Mouse (Mus musculus): ENCODE data around the gene Otof. TPM values are rescaled to one million over a fixed set of nuclear protein-coding genes. Genes with fewer than 3 reads are reported as not detected.

Otof gene
- polyA plus RNA-seq, 1 experiment from 2014 or later, result 0.09 TPM

DNA sequence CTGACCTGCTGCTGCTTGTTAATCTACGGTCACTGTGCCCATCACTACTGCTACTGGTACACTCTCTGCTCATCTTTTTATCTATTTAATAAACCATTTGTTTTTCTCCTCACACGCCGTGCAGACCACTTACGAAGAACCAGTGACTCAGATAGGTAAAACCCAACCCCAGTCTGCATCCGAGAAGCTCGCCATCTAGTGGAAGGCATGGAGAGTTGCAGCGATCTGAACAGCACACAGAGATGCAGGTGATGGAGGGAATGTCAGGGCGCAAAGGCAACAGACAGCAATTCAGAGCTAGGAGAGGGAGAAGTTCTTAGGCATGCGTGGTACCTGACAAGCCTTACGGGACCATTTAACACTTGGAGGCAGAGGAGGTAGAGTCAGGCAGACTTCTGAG, 14.8 kb upstream of the Otof start:
- H3K36me3 ChIP-seq, result no peaks in the 10 kb centered on the region
- H3K4me2 ChIP-seq, result no peak overlapping the region
- no peak overlapping the region for H3K4me3 ChIP-seq
- H3K4me1 ChIP-seq (replicated peaks), result no peaks in the 10 kb centered on the region
- H3K27me3 ChIP-seq, result no peaks in the 10 kb centered on the region
- no peak overlapping the region for H3K27ac ChIP-seq
- H3K9ac ChIP-seq, result no peak overlapping the region
- no peak for ATAC-seq (replicated peaks; ENCODE audit: insufficient number of reproducible peaks, insufficient read depth, low FRiP score, low read depth)
- no peaks in the 10 kb centered on the region for H3K9me3 ChIP-seq (replicated peaks)
- 39% methylated on average over 10 of the region's 10 CpGs for WGBS

- H3K27me3 ChIP-seq, result peaks cover 4% of the 10 kb centered on the region; the same call in 1 of the 2 replicates
- H3K4me2 ChIP-seq, result no peak overlapping the region
- no peak for ATAC-seq (replicated peaks; ENCODE audit: insufficient number of reproducible peaks, insufficient read depth, low FRiP score, low read depth)
- no peak overlapping the region for H3K27ac ChIP-seq
- no peak overlapping the region for H3K9ac ChIP-seq
- no peak overlapping the region for H3K4me3 ChIP-seq
- H3K9me3 ChIP-seq (replicated peaks), result no peaks in the 10 kb centered on the region
- 50% methylated on average over 5 of the region's 5 CpGs for WGBS
- H3K36me3 ChIP-seq, result no peaks in the 10 kb centered on the region
- H3K4me1 ChIP-seq (replicated peaks), result no peaks in the 10 kb centered on the region
Observed at GRCm38 (mm10) chr5:30472148-30472547, 10.4 kb upstream of the Otof start.

- Histone ChIP-seq H3K36me3 (no peaks in the 10 kb centered on the region), H3K9me3 (replicated peaks) (no peaks in the 10 kb centered on the region), H3K27ac (no peak overlapping the region), H3K4me2 (no peak overlapping the region), H3K27me3 (peaks cover 21% of the 10 kb centered on the region), H3K9ac (no peak overlapping the region), H3K4me3 (no peak overlapping the region), H3K4me1 (replicated peaks) (peaks cover 6% of the 10 kb centered on the region; the same call in 1 of the 2 replicates)
- no peak for ATAC-seq (replicated peaks; ENCODE audit: insufficient number of reproducible peaks, insufficient read depth, low FRiP score, low read depth)
- WGBS, result 53% methylated on average over 6 of the region's 6 CpGs
Observed at GRCm38 (mm10) chr5:30470454-30470853, 8.7 kb upstream of the Otof start.

GRCm38 (mm10) chr5:30466315-30466714, 4.6 kb upstream of the Otof start:
- no peaks in the 10 kb centered on the region for H3K36me3 ChIP-seq
- H3K4me2 ChIP-seq, result peak overlapping the region; percentile 55
- no peak overlapping the region for H3K27ac ChIP-seq
- H3K4me1 ChIP-seq (replicated peaks), result peaks cover 16% of the 10 kb centered on the region
- no peak for ATAC-seq (replicated peaks; ENCODE audit: insufficient number of reproducible peaks, insufficient read depth, low FRiP score, low read depth)
- peaks cover 55% of the 10 kb centered on the region for H3K27me3 ChIP-seq
- peak overlapping the region; percentile 29 for H3K4me3 ChIP-seq
- H3K9ac ChIP-seq, result no peak overlapping the region
- whole genome bisulfite sequencing, result 46% methylated on average over 9 of the region's 9 CpGs
- H3K9me3 ChIP-seq (replicated peaks), result no peaks in the 10 kb centered on the region

DNA sequence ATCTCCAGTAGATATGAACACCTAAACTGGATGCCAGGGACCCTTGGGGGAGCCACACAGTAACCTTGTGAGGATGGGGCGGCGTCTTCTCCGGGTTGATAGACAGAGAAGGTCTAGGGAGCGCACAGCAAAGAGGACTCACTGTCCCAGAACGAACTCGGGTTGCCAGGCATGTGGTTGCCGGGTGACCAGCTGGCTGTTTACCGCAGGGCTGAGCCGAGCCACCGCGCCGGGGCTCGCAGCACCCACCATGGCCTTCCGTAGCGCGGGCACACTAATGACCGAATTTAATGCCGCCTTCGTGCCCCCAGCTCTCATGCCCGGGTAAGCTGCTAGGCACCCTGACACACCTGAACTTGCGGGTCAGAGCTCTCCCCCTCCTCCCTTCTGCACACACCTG, 4.1 kb upstream of the Otof start, which contains the start of gene 1700001C02Rik:
TSS of gene 1700001C02Rik (plus strand) at position 187 of the 400 bp plus-strand sequence.
- peak within 1 kb of the TSS; percentile 29 for H3K4me3 ChIP-seq
- peak within 1 kb of the TSS; percentile 55 for H3K4me2 ChIP-seq
- WGBS, result 20% methylated on average over 21 of the region's 21 CpGs
- H3K4me1 ChIP-seq (replicated peaks), result peaks cover 18% of the 10 kb centered on the region
- no peaks in the 10 kb centered on the region for H3K9me3 ChIP-seq (replicated peaks)
- H3K27me3 ChIP-seq, result peaks cover 59% of the 10 kb centered on the region
- ATAC-seq (replicated peaks; ENCODE audit: insufficient number of reproducible peaks, insufficient read depth, low FRiP score, low read depth), result no peak
- no peak within 1 kb of the TSS for H3K9ac ChIP-seq
- H3K36me3 ChIP-seq, result no peaks in the 10 kb centered on the region
- no peak within 1 kb of the TSS for H3K27ac ChIP-seq

- 35% methylated on average over 4 of the region's 4 CpGs for WGBS
Observed at GRCm38 (mm10) chr5:30460155-30460554, 1.6 kb downstream of the Otof start.

GRCm38 (mm10) chr5:30456056-30456455, 5.7 kb downstream of the Otof start:
- 49% methylated on average over 6 of the region's 6 CpGs for WGBS
- Histone ChIP-seq H3K36me3 (no peaks in the 10 kb centered on the region), H3K4me3 (no peak overlapping the region), H3K9ac (no peak overlapping the region), H3K27ac (no peak overlapping the region), H3K4me2 (no peak overlapping the region), H3K9me3 (replicated peaks) (no peaks in the 10 kb centered on the region), H3K4me1 (replicated peaks) (no peaks in the 10 kb centered on the region; the same call in 1 of the 2 replicates), H3K27me3 (peaks cover 17% of the 10 kb centered on the region)
- ATAC-seq (replicated peaks; ENCODE audit: insufficient number of reproducible peaks, insufficient read depth, low FRiP score, low read depth), result no peak

More at GRCm38 (mm10) chr5:30460155-30460554, 1.6 kb downstream of the Otof start:
- Histone ChIP-seq H3K4me3 (no peak overlapping the region), H3K27me3 (peaks cover 50% of the 10 kb centered on the region), H3K4me2 (no peak overlapping the region), H3K9ac (no peak overlapping the region), H3K9me3 (replicated peaks) (no peaks in the 10 kb centered on the region), H3K36me3 (no peaks in the 10 kb centered on the region), H3K27ac (no peak overlapping the region), H3K4me1 (replicated peaks) (peaks cover 12% of the 10 kb centered on the region)
- ATAC-seq (replicated peaks; ENCODE audit: insufficient number of reproducible peaks, insufficient read depth, low FRiP score, low read depth), result no peak

DNA sequence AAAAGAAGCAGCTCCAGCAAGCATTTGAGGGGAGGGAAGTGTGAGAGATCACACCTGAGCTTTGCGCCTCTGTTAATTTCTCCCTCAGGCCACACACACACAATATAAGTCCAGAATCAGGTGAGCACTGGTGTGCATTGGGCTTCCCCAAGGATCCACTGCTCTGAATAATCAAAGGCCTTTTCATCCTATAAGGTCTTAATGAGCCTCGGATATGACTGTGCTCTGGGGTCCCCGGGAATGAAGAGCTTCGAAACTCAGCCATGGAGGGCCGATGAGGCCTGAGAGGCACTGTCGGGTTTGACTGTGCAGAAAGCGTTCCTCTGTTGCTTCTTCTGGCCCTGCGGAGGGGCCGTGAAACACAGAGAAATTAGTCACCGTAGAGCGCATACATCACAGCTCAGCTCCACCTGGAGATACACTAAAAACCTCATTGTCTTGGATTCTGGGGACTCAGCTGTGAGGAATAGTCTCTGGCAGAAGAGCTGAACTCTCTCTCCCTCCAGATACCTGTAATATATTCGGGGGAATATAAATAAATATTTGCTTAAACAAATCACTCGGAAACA, 17.3 kb downstream of the Otof start:
- Histone ChIP-seq H3K27me3 (0 out of 2 replicates have a peak, but pooled peaks cover 3% of the 10 kb centered on the region), H3K4me2 (no peak overlapping the region), H3K36me3 (no peaks in the 10 kb centered on the region), H3K9me3 (replicated peaks) (no peaks in the 10 kb centered on the region), H3K4me3 (no peak overlapping the region), H3K27ac (no peak overlapping the region), H3K4me1 (replicated peaks) (no peaks in the 10 kb centered on the region), H3K9ac (no peak overlapping the region)
- WGBS, result 83% methylated on average over 13 of the region's 13 CpGs
- ATAC-seq (replicated peaks; ENCODE audit: insufficient number of reproducible peaks, insufficient read depth, low FRiP score, low read depth), result no peak

DNA sequence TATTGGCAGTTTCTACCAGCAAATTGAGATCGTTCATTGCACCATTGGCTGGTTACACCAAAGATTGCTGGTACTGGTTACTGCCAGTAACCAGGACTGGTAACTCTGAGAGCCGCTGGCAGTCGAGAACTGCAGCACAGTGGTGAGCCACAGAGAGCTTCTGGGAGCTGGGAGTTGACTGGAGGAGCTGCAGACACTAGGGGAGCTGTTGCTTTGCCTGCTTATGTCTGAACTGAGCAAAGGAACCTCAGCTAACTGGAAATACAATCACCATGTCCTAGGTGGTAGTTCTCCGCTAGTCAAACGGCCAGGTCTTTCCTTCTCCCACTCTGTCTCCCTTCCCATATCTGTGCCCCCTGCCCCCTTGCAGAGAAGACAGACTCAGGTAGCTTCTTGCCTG, 19.5 kb downstream of the Otof start:
- no peak overlapping the region for H3K4me3 ChIP-seq
- no peaks in the 10 kb centered on the region for H3K4me1 ChIP-seq (replicated peaks)
- 55% methylated on average over 5 of the region's 5 CpGs for WGBS
- H3K9me3 ChIP-seq (replicated peaks), result no peaks in the 10 kb centered on the region
- no peak overlapping the region for H3K9ac ChIP-seq
- H3K4me2 ChIP-seq, result no peak overlapping the region
- 0 out of 2 replicates have a peak, but pooled peaks cover 3% of the 10 kb centered on the region for H3K27me3 ChIP-seq
- H3K27ac ChIP-seq, result no peak overlapping the region
- no peaks in the 10 kb centered on the region for H3K36me3 ChIP-seq
- ATAC-seq (replicated peaks; ENCODE audit: insufficient number of reproducible peaks, insufficient read depth, low FRiP score, low read depth), result no peak

DNA sequence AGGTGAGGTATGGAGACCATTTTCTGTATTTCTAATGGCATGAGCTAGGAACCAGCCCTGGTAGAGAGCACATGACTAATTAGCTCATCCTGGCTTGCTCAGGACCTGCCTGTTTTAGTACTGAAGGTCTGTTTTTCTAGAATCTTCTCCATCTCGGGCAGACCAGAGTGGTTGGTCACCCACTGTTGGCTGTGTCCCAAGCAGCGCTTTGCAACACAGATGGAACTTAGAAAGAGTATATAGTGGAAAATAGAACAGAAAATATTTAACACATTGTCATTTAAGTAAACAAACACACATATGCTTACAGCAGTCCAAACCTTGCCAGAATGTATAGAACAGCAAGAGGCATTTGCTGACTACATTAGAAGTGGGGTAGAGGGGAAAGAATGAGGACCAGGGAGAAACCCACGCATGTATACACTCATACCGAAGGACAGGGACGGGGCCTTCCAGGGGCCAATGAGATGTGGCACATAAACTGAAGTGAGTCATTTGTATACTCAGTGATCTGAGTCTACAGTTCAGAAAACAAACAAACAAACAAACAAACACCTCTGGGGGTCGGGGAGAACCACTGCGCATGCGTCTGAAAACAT, 21.3 kb downstream of the Otof start:
- Histone ChIP-seq H3K27ac (no peak overlapping the region), H3K27me3 (0 out of 2 replicates have a peak, but pooled peaks cover 3% of the 10 kb centered on the region), H3K9me3 (replicated peaks) (no peaks in the 10 kb centered on the region), H3K9ac (no peak overlapping the region), H3K4me1 (replicated peaks) (no peaks in the 10 kb centered on the region), H3K4me2 (no peak overlapping the region), H3K4me3 (no peak overlapping the region), H3K36me3 (no peaks in the 10 kb centered on the region)
- 82% methylated on average over 8 of the region's 8 CpGs for WGBS
- ATAC-seq (replicated peaks; ENCODE audit: insufficient number of reproducible peaks, insufficient read depth, low FRiP score, low read depth), result no peak

- H3K4me2 ChIP-seq, result no peak overlapping the region
- peaks cover under 1% of the 10 kb centered on the region; the same call in 1 of the 2 replicates for H3K4me1 ChIP-seq (replicated peaks)
- no peak for ATAC-seq (replicated peaks; ENCODE audit: insufficient number of reproducible peaks, insufficient read depth, low FRiP score, low read depth)
- H3K4me3 ChIP-seq, result no peak overlapping the region
- H3K36me3 ChIP-seq, result no peaks in the 10 kb centered on the region
- no peak overlapping the region for H3K27ac ChIP-seq
- WGBS, result 41% methylated on average over 2 of the region's 2 CpGs
- no peak overlapping the region for H3K9ac ChIP-seq
- no peaks in the 10 kb centered on the region for H3K9me3 ChIP-seq (replicated peaks)
- no peaks in the 10 kb centered on the region for H3K27me3 ChIP-seq
Observed at GRCm38 (mm10) chr5:30438931-30439330, 22.8 kb downstream of the Otof start.

GRCm38 (mm10) chr5:30427406-30427805, 34.3 kb downstream of the Otof start:
- H3K4me1 ChIP-seq (replicated peaks), result peaks cover 7% of the 10 kb centered on the region; the same call in 1 of the 2 replicates
- ATAC-seq (replicated peaks; ENCODE audit: insufficient number of reproducible peaks, insufficient read depth, low FRiP score, low read depth), result no peak
- no peak overlapping the region for H3K27ac ChIP-seq
- H3K4me2 ChIP-seq, result no peak overlapping the region
- no peaks in the 10 kb centered on the region for H3K9me3 ChIP-seq (replicated peaks)
- no peak overlapping the region for H3K9ac ChIP-seq
- WGBS, result 85% methylated on average over 6 of the region's 6 CpGs
- no peaks in the 10 kb centered on the region for H3K27me3 ChIP-seq
- H3K36me3 ChIP-seq, result no peaks in the 10 kb centered on the region
- no peak overlapping the region for H3K4me3 ChIP-seq
